Comparison of ENCODE assay signal across 25 mouse cellular contexts in genomic region chr15:87458932-87459331, GRCm38 (mm10).
DNase-seq lines count a peak whose midpoint lies in the region; ATAC-seq and TF ChIP-seq lines count a peak whose summit lies in the region.
"Had no signal": no experiment of that assay in that cellular context is flagged by ENCODE, and none has a peak within 500 bp of the region (broad histone marks: within the 10 kb centered on the region; RNA-seq: fewer than 3 reads in every experiment).

No protein-coding gene starts in this region.

- no peak overlapping the region for H3K9ac ChIP-seq in embryonic facial prominence, embryonic 11.5 days (replicated peaks; ENCODE audit: low read length)
- no peak overlapping the region for H3K9ac ChIP-seq in hindbrain, embryonic 16.5 days (ENCODE audit: low read depth, low read length)
- H3K9ac ChIP-seq in hindbrain, embryonic 14.5 days, result no peak overlapping the region
- no peak overlapping the region for H3K9ac ChIP-seq in midbrain, postnatal 0 days (replicated peaks; ENCODE audit: low read length, poor library complexity, severe bottlenecking)
- H3K9ac ChIP-seq: embryonic facial prominence, embryonic 13.5 days; liver, embryonic 14.5 days; neural tube, embryonic 15.5 days had no signal

- 37% methylated on average over 1 of the region's 1 CpGs for WGBS in embryonic facial prominence, embryonic 11.5 days
- 63% methylated on average over 1 of the region's 1 CpGs for WGBS in embryonic facial prominence, embryonic 10.5 days
- 27% methylated on average over 1 of the region's 1 CpGs for WGBS in hindbrain, embryonic 16.5 days
- WGBS in hindbrain, embryonic 14.5 days, result 17% methylated on average over 1 of the region's 1 CpGs
- WGBS in midbrain, postnatal 0 days, result 22% methylated on average over 1 of the region's 1 CpGs
- 19% methylated on average over 1 of the region's 1 CpGs for WGBS in midbrain, embryonic 10.5 days

- no peak for TF ChIP-seq CTCF in midbrain, postnatal 0 days (IDR thresholded peaks at IDR 0.05)

- peak; percentile 10 for DNase-seq in embryonic facial prominence, embryonic 11.5 days (ENCODE audit: low spot score)
- no peak for DNase-seq in embryonic facial prominence, embryonic 10.5 days (ENCODE audit: low spot score)
- DNase-seq in hindbrain, embryonic 14.5 days (ENCODE audit: low spot score), result no peak
- peak; percentile 7 for DNase-seq in midbrain, postnatal 0 days (ENCODE audit: low spot score)
- DNase-seq in midbrain, embryonic 10.5 days (ENCODE audit: low spot score), result no peak
- no peak for DNase-seq in right cerebral cortex, postnatal 36 days (ENCODE audit: low spot score in 2 of 2)
- DNase-seq: adrenal gland, adult 8-10 months; cerebellum, adult 8-10 months; cerebellum, postnatal 36 days; gastrocnemius, postnatal 10 days; kidney, adult 8-10 months; kidney, postnatal 4 days; liver; lung, adult 2 months; lung, postnatal 10 days; thymus, adult 2 months; thymus, postnatal 36 days had no signal

- no peak overlapping the region for H3K27ac ChIP-seq in embryonic facial prominence, embryonic 11.5 days (replicated peaks; ENCODE audit: low read depth, low read length)
- H3K27ac ChIP-seq in embryonic facial prominence, embryonic 10.5 days (replicated peaks), result no peak overlapping the region
- no peak overlapping the region for H3K27ac ChIP-seq in hindbrain, embryonic 16.5 days (ENCODE audit: low read depth, low read length)
- no peak overlapping the region for H3K27ac ChIP-seq in hindbrain, embryonic 14.5 days
- H3K27ac ChIP-seq in midbrain, postnatal 0 days (ENCODE audit: low read depth, low read length), result no peak overlapping the region
- no peak overlapping the region for H3K27ac ChIP-seq in midbrain, embryonic 10.5 days (replicated peaks)
- H3K27ac ChIP-seq: embryonic facial prominence, embryonic 13.5 days; kidney, postnatal 0 days; liver, embryonic 14.5 days; neural tube, embryonic 15.5 days had no signal

- no peak overlapping the region for H3K4me3 ChIP-seq in embryonic facial prominence, embryonic 11.5 days (ENCODE audit: low read depth, low read length)
- no peak overlapping the region for H3K4me3 ChIP-seq in embryonic facial prominence, embryonic 10.5 days
- H3K4me3 ChIP-seq in hindbrain, embryonic 16.5 days (ENCODE audit: low read length), result no peak overlapping the region
- no peak overlapping the region for H3K4me3 ChIP-seq in hindbrain, embryonic 14.5 days (replicated peaks; ENCODE audit: low read length)
- no peak overlapping the region for H3K4me3 ChIP-seq in midbrain, postnatal 0 days (ENCODE audit: low read depth, low read length)
- H3K4me3 ChIP-seq in midbrain, embryonic 10.5 days, result no peak overlapping the region
- H3K4me3 ChIP-seq: embryonic facial prominence, embryonic 13.5 days; neural tube, embryonic 15.5 days had no signal

- H3K9me3 ChIP-seq in embryonic facial prominence, embryonic 11.5 days (replicated peaks; ENCODE audit: control insufficient read depth, low read length), result no peaks in the 10 kb centered on the region
- no peaks in the 10 kb centered on the region for H3K9me3 ChIP-seq in embryonic facial prominence, embryonic 10.5 days
- H3K9me3 ChIP-seq in hindbrain, embryonic 16.5 days (ENCODE audit: control insufficient read depth, low read length), result no peaks in the 10 kb centered on the region
- H3K9me3 ChIP-seq in hindbrain, embryonic 14.5 days (ENCODE audit: control insufficient read depth, low read length), result no peaks in the 10 kb centered on the region
- no peaks in the 10 kb centered on the region for H3K9me3 ChIP-seq in midbrain, postnatal 0 days (ENCODE audit: low read length)
- no peaks in the 10 kb centered on the region for H3K9me3 ChIP-seq in midbrain, embryonic 10.5 days (replicated peaks)
- H3K9me3 ChIP-seq: embryonic facial prominence, embryonic 13.5 days; neural tube, embryonic 15.5 days had no signal

- no peak overlapping the region for H3K4me2 ChIP-seq in embryonic facial prominence, embryonic 11.5 days (ENCODE audit: low read depth, low read length)
- no peak overlapping the region for H3K4me2 ChIP-seq in hindbrain, embryonic 16.5 days (ENCODE audit: low read length)
- no peak overlapping the region for H3K4me2 ChIP-seq in hindbrain, embryonic 14.5 days (replicated peaks)
- no peak overlapping the region for H3K4me2 ChIP-seq in midbrain, postnatal 0 days (ENCODE audit: low read depth, low read length, poor library complexity, severe bottlenecking)
- H3K4me2 ChIP-seq: embryonic facial prominence, embryonic 13.5 days; neural tube, embryonic 15.5 days had no signal

- no peak for ATAC-seq in embryonic facial prominence, embryonic 11.5 days (replicated peaks; ENCODE audit: insufficient number of reproducible peaks, low FRiP score, low TSS enrichment, low read depth)
- ATAC-seq in hindbrain, embryonic 16.5 days, result 0 out of 2 replicates have a peak, but pooled peaks have one; percentile 30
- ATAC-seq in hindbrain, embryonic 14.5 days (ENCODE audit: low FRiP score), result no peak
- ATAC-seq in midbrain, postnatal 0 days (ENCODE audit: low FRiP score), result no peak
- no peak for ATAC-seq in activated CD4-positive, CD25-positive, alpha-beta regulatory T cell, adult 4 months
- ATAC-seq: intestine, embryonic 16.5 days had no signal

- no peaks in the 10 kb centered on the region for H3K36me3 ChIP-seq in embryonic facial prominence, embryonic 11.5 days (replicated peaks; ENCODE audit: control insufficient read depth, insufficient read depth, low read depth, low read length)
- no peaks in the 10 kb centered on the region for H3K36me3 ChIP-seq in embryonic facial prominence, embryonic 10.5 days (replicated peaks)
- no peaks in the 10 kb centered on the region for H3K36me3 ChIP-seq in hindbrain, embryonic 16.5 days (ENCODE audit: control insufficient read depth, insufficient read depth, low read length)
- no peaks in the 10 kb centered on the region for H3K36me3 ChIP-seq in hindbrain, embryonic 14.5 days (replicated peaks; ENCODE audit: control insufficient read depth, insufficient read depth)
- H3K36me3 ChIP-seq in midbrain, postnatal 0 days (ENCODE audit: insufficient read depth, low read length), result no peaks in the 10 kb centered on the region
- no peaks in the 10 kb centered on the region for H3K36me3 ChIP-seq in midbrain, embryonic 10.5 days
- H3K36me3 ChIP-seq: embryonic facial prominence, embryonic 13.5 days; neural tube, embryonic 15.5 days had no signal

- H3K27me3 ChIP-seq in embryonic facial prominence, embryonic 11.5 days (ENCODE audit: control insufficient read depth, insufficient read depth, low read length), result no peaks in the 10 kb centered on the region
- no peaks in the 10 kb centered on the region for H3K27me3 ChIP-seq in embryonic facial prominence, embryonic 10.5 days (replicated peaks; ENCODE audit: low read depth, poor library complexity, severe bottlenecking)
- no peaks in the 10 kb centered on the region for H3K27me3 ChIP-seq in hindbrain, embryonic 16.5 days (replicated peaks; ENCODE audit: control insufficient read depth, insufficient read depth, low read length)
- no peaks in the 10 kb centered on the region for H3K27me3 ChIP-seq in hindbrain, embryonic 14.5 days (ENCODE audit: control insufficient read depth, insufficient read depth, low read length)
- no peaks in the 10 kb centered on the region for H3K27me3 ChIP-seq in midbrain, postnatal 0 days (ENCODE audit: insufficient read depth, low read length)
- no peaks in the 10 kb centered on the region for H3K27me3 ChIP-seq in midbrain, embryonic 10.5 days (ENCODE audit: low read depth, poor library complexity, severe bottlenecking)
- H3K27me3 ChIP-seq: CH12.LX; embryonic facial prominence, embryonic 13.5 days; neural tube, embryonic 15.5 days had no signal

- H3K4me1 ChIP-seq in embryonic facial prominence, embryonic 11.5 days (ENCODE audit: control insufficient read depth, insufficient read depth, low read length), result no peaks in the 10 kb centered on the region
- H3K4me1 ChIP-seq in embryonic facial prominence, embryonic 10.5 days, result 0 out of 2 replicates have a peak, but pooled peaks cover 3% of the 10 kb centered on the region
- H3K4me1 ChIP-seq in hindbrain, embryonic 16.5 days (ENCODE audit: control insufficient read depth, insufficient read depth, low read depth, low read length), result no peaks in the 10 kb centered on the region
- H3K4me1 ChIP-seq in hindbrain, embryonic 14.5 days (replicated peaks; ENCODE audit: control insufficient read depth, insufficient read depth, low read length), result no peaks in the 10 kb centered on the region
- no peaks in the 10 kb centered on the region for H3K4me1 ChIP-seq in midbrain, postnatal 0 days (ENCODE audit: insufficient read depth, low read length)
- no peaks in the 10 kb centered on the region for H3K4me1 ChIP-seq in midbrain, embryonic 10.5 days
- H3K4me1 ChIP-seq: embryonic facial prominence, embryonic 13.5 days; neural tube, embryonic 15.5 days had no signal

Comparison
In these comparisons a context has a peak if more than half of its experiments do, and no peak if none do; other contexts are left out.
1. DNase-seq: peak in embryonic facial prominence, embryonic 11.5 days (single experiment) and midbrain, postnatal 0 days (single experiment); none in embryonic facial prominence, embryonic 10.5 days (single experiment), hindbrain, embryonic 14.5 days (single experiment), midbrain, embryonic 10.5 days (single experiment) and right cerebral cortex, postnatal 36 days (0 of 2).